Mouse (Mus musculus) embryo, embryonic 11 days (tissue): ENCODE data around the gene Gm9837.

Experiments used
- DNase-seq: peaks from one replicate; pipeline ENCODE4 v3.0.0-alpha.2; 2015

The Gm9837 gene

GRCm38 (mm10) chr11:53486822-53487594, 16.7 kb upstream of the Gm9837 start:
- DNase-seq = no peak

DNA sequence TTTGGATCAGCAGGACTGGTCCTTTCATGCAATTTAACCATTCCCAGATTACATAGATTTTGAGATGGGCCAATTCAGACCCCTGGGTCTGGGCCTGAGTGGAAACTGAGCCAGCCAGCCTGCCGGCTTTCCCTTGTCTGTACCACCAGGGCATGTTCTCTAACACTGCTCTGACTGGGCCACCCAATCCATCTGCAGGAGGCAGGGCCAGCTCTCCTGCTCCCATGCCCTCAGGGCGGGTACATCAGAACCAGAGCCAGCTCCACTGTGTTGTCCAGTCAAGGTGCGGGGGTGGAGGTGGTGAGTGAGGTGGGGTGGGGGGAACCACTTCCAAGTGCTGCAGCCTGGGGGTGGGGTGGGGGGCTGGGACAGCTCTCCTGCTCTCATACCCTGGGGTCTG, 16.1 kb upstream of the Gm9837 start:
- no peak for DNase-seq

DNA sequence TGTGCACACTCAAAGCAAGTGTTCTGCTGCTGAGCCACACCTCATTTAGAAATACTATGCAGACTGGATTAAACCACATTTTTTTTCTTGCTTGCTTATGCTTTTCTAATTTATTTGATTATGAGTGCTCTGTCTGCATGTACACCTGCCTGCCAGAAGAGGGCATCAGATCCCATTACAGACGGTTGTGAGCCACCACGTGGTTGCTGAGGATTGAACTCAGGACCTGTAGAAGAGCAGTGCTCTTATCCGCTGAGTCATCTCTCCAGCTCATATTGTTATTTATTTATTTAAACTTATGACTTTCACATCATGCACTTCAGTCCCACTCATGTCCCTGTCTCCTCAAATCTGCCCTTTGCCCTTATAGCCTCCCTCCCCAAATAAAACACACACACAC, 15.4 kb upstream of the Gm9837 start:
- DNase-seq = no peak

DNA sequence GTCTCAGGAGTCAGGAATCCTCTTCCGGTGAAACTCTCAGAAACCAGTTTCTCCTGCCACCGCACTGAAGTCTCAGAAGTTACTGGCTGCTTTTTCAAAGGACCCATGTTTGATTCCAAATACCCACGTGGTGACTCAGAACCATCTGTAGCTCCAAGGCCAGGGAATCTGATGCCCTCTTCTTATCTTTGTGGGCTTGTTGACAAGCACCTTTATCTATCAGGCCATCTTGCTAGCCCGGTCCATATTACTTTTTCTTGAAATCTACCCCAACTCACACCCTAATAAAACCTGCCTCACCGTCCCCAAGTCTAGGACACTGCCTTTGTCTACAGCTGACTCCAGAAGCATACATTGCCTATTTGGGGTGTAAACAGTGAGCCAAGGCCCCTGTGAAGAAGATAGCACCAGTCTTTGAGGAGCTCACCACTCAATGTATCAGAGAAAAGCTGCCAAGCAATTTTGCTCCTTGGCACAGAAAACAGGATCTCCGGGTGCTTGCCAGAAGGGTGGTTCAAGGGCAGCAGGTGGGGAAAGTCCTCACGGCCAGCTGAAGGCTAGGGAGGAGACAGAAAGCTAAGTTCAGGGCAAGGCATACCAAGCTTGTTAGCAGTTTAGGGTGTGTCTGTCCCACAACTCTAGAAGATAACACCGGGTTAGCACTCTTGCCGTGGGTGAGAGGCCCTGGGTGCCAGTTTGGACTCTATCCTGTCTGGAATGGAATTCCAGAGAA, 13.0 kb upstream of the Gm9837 start:
- DNase-seq = no peak

GRCm38 (mm10) chr11:53481088-53481730, 10.9 kb upstream of the Gm9837 start:
- no peak for DNase-seq

DNA sequence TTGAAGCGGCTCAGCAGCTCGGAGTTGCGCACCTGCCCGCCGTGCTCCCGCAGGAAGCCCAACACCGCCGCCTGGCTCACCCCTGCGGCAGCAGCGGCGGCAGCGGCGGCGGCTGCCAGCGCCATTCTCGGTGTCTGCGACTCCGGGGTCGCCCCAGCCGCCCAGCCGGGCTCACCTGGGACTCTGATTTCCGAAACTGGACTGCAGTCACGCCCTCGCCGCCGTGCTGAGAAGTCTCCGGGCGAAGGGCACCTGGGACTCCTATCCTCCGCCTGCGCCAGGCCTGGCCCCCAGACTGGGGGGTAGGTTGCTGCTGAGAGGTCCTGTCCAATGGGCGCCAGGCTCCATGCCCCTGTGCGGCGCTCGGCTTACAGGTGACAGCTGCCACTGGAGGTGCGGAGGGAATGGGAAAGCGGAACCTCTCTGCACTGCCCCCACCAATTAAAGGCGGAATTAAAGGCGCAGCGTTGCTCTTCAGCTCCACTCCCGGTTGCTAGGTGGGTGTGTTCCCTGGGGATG, 9.6 kb upstream of the Gm9837 start, which contains the start of the genes Gm9945 and Sowaha:
Gene Gm9945 (plus strand): TSS at position 384 of the 519 bp plus-strand sequence.
Gene Sowaha (minus strand): TSS at position 492 of the 519 bp plus-strand sequence.
- DNase-seq = peak; percentile 50

- no peak for DNase-seq
These were observed 9.0 kb upstream of the Gm9837 start for GRCm38 (mm10) chr11:53479171-53479782.

DNA sequence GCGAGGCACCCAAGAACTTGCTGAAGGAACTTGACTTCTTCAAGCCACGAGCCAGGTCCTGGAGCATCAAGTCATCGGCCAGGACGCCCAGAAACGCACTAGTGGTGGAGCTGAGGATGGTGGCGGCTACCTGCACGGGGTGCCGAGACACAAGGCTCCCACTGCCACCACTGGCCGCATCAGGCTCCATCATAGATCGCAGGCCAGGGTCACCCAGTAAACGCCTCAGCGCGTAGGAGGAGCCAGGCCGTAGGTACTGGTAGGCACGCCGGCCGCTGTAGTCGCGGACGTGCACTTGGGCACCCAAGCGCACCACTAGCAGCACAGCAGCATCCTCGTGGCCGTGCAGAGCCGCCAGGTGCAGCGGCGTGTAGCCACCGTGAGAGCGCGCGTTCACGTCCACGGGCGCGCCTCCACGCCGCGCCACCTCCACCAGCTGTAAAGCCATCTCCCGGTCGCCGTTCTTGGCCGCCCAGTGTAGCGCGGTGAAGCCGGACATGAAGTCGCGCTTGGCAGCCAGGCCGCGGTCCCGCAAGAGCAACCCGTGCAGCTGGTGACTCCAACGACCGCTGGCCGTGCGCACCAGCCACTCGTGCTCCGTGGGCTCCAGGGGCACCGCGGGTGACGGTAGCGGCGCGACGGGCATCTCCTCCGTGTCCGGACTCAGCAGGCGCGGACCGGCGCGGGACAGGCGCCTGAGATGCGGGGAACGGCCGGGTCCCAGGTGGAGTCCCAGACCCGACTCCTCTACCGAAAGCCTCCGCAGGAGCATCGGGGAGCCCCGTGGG, 8.3 kb upstream of the Gm9837 start:
- DNase-seq = no peak

- no peak for DNase-seq
These were observed 7.6 kb upstream of the Gm9837 start for GRCm38 (mm10) chr11:53477833-53478232.

GRCm38 (mm10) chr11:53475620-53476019, 5.3 kb upstream of the Gm9837 start:
- DNase-seq = no peak

DNA sequence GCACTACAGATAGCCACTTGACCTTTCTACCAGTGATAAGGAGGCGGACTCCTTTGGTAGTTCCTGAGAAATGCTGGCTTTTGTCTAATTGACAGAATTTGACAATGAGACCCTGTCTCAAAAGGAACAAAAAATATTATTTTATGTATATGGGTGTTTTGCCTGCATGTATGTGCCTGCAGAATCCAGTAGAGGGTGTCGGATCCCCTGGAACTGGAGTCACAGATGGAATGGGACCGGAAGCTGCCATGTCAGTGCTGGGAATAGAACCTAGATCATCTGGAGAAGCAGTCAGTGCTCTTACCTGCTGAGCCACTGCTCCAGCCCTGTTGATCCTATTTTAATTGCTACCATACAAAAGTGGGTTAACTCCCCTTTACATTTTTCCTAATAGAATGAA, 2.4 kb upstream of the Gm9837 start:
- no peak for DNase-seq

- DNase-seq = no peak
These were observed 848 bp downstream of the Gm9837 start for GRCm38 (mm10) chr11:53469294-53469967.

DNA sequence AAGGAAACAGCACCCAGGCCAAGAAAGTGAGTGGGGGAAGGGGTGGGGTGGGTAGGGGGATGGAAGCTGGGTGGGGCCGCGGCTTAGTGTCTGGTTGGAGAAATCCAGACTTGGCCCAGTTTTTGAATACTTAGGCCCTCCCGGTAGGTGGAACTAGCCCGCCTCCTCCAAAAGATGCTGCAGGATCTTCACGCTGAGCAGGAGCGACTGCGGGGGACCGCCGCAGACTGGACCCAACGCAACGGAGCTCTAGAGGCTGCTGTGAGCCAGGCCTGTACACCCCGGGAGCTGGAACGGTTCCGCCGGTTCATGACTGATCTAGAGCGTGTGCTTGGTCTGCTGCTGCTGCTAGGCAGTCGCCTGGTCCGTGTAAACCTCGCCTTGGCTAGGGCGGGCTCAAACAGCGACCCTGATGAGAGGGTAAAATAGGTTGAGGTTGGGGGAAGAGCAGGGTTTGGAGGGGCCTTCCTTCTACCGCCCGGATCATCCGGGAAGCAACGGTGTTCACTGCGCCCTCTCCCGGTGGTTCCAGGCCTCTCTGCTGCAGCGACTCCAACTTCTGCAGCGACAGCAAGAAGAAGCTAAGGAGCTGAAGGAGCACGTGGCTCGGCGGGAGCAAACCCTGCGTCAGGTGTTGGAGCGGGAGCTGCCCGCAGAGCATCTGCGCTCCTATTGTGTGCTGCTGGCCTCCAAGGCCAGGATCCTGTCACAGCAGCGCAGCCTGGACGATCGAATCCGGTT, 3.9 kb downstream of the Gm9837 start:
- peak; percentile 90 for DNase-seq

DNA sequence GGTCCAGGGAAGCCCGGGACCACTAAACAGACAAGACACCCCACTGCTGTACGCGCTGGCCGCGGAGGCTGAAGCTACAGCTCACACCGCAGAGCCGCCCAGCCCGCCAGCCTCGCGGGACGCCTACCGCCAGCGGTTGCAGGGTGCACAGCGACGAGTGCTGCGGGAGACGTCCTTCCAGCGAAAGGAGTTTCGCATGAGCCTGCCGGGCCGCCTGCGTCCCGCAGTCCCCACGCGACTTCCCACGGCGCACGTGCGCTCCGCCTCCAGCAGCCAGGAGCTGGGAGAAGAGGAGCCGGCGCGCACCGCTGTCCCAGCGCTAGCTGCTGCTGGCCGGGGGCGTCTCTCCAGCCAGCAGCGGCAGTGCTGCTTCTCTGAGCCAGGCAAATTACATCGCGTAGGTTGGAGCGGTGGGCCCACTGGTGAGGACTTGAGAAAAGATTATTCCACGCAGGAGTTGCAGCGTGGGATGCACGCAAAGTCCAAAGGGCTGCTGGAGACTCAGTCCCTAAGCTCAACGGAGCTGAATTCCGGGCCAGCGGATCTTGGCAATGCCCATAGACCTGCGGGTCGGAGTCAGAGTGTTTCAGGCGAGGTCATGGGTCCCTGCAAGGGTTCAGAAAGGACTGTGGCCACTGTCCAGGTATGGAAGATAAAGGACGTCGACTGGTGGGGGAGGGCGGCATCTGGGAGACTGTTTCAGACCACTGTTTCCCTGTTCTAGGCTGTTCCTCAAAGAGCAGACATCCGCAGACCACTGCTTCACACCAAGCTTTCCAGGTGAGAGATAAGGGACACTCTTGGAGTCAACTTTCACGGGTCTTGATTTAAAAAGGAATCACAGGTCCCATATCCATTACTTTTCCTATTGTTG, 6.5 kb downstream of the Gm9837 start:
- peak; percentile 71 for DNase-seq

DNA sequence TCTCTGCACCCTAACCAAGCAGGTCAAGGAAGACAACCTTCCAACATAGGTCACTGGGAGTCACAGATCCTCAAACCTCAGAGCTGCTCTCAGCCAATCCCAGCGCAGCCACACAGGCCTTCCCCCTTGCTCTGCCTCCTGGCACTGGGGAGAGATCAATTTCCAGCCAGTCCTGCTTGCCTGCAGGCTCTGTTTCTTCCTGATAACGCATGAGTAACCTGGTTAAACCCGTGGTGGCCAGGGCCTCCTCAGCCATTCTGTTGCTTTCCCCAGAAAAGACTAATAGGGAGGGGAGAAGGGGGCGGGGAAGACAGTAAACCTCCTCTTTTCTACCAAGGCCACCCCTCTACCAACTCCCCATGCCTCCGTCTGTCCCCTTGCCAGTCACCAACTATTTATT, 8.6 kb downstream of the Gm9837 start:
- no peak for DNase-seq

- no peak for DNase-seq
These were observed 10.1 kb downstream of the Gm9837 start for GRCm38 (mm10) chr11:53460192-53460591.

GRCm38 (mm10) chr11:53458996-53459395, 11.3 kb downstream of the Gm9837 start:
- no peak for DNase-seq

DNA sequence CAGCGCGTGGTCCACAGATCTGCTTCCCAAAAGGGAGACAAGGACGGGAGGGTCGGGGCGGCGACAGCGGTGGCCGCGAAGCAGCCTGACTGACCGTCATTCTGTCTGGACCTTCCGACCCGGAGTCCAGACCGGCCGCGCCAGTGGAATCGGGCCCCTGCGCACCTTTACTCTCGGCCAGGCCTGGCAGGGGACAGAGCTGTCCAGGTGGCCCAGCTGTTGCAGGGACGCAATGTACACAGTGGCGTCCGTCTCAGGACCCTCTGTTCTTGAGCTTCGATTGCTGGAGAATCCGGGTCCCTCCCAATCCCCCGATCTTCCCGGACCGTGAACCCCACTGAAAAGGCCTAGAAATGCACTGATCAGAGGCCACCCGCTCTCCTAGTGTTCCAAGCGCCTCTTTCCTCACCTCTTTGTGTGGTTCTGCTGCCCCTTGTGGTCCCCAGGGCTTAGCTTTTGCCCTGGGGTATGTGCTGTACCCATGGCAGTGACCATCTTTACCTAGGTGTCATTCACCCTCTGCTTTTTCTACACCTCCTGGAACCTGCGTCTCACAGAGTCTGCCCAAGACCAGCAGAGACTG, 12.8 kb downstream of the Gm9837 start:
- peak; percentile 44 for DNase-seq
